Mouse (Mus musculus) E14TG2a.4 (cell line): Measurements from ENCODE around the gene Elane.

Experiments
- CTCF ChIP-seq: conservative IDR thresholded peaks from 2 replicates; pipeline ENCODE4 v1.5.1; 2014; ENCODE audit warnings: low read length
- NANOG ChIP-seq: IDR thresholded peaks from 2 replicates; pipeline ENCODE4 v1.6.1; 2014; ENCODE audit warnings: borderline replicate concordance, low read length, mixed read lengths

DNA sequence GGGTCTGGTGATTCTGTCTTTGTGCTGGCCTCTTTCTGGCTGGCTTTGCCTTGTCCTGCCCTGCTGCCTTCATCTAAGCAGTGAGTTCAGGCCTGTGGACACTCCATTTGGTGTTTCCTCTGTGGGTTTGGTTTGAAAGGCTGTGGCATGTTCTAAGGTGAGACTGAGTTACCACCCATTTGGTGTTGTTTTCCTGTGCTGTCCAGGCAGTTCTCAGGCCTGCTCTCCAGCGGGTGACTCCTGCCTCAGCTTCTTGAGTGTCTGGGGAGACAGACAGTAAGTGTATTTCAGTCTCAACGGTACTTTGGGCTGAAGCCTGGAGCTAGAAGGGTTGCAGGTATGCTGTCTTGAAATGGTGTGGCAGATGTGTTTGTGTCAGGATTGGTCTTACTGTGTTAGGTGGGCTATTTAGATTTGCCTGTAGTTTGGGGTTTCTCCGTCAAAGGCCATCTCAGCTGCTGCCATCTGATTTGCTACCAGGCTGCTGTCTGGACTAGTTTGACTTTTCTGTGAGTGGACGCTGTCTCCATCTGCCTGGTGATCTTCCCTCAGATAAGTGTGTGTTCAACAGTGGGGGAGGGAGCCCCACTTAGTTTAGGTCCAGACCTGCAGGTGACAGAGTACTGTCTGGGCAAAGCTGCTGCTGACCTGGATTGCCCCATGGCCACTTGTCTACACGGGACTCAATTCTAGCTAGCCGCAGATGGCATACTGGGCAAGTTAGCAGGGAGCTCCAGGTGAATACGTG is 29.2 kb upstream of the Elane start:
- no peak for TF ChIP-seq CTCF
- TF ChIP-seq NANOG, result no peak
